Mouse (Mus musculus) stomach, embryonic 14.5 days (tissue): Measurements from ENCODE around the gene Tgfb2. TPM values are rescaled to one million over a fixed set of nuclear protein-coding genes. Genes with fewer than 3 reads are reported as not detected.

Experiments
- ATAC-seq: fragments of 200-750 bp; cut with Nextera tagmentation; 2 replicates; pipeline ENCODE4 v1.8.0; 2017; ENCODE audit warnings: low read depth, moderate TSS enrichment; ENCODE audit not compliant: insufficient number of reproducible peaks, insufficient read depth, low FRiP score
- H3K27ac ChIP-seq: fragments of 300-500 bp; sonication (generic); 2 replicates; pipeline ENCODE4 v1.5.1; 2014; ENCODE audit warnings: mild to moderate bottlenecking, low read length, moderate library complexity, mixed read lengths
- H3K27me3 ChIP-seq: fragments of 300-500 bp; sonication (generic); 2 replicates; pipeline ENCODE4 v1.6.1; 2014; ENCODE audit warnings: low read length, control low read depth, mixed read lengths; ENCODE audit not compliant: control insufficient read depth, insufficient read depth
- H3K36me3 ChIP-seq: fragments of 300-500 bp; sonication (generic); 2 replicates; pipeline ENCODE4 v1.6.1; 2014; ENCODE audit warnings: mild to moderate bottlenecking, control low read depth, low read length, moderate library complexity, mixed read lengths; ENCODE audit not compliant: control insufficient read depth, insufficient read depth
- H3K4me1 ChIP-seq: fragments of 300-500 bp; sonication (generic); 2 replicates; pipeline ENCODE4 v1.6.1; 2014; ENCODE audit warnings: low read length, control low read depth, mixed read lengths; ENCODE audit not compliant: control insufficient read depth, insufficient read depth
- H3K4me2 ChIP-seq: fragments of 300-500 bp; sonication (generic); replicated peaks from 2 replicates; pipeline ENCODE4 v1.6.1; 2014; ENCODE audit warnings: low read depth, low read length, control low read depth
- H3K4me3 ChIP-seq: fragments of 300-500 bp; sonication (generic); 2 replicates; pipeline ENCODE4 v1.5.1; 2014; ENCODE audit warnings: low read depth, low read length, control low read depth
- H3K9ac ChIP-seq: fragments of 300-500 bp; sonication (generic); replicated peaks from 2 replicates; pipeline ENCODE4 v1.6.1; 2014; ENCODE audit warnings: low read depth, mild to moderate bottlenecking, control low read depth, low read length, moderate library complexity, mixed read lengths
- H3K9me3 ChIP-seq: fragments of 300-500 bp; sonication (generic); 2 replicates; pipeline ENCODE4 v1.6.1; 2016; ENCODE audit warnings: low read depth, low read length, control low read depth; ENCODE audit not compliant: control insufficient read depth
- WGBS: fragments of 180-500 bp; shearing (Covaris S2); extraction: QIAGEN DNeasy Blood & Tissue Kit; methylation state at CpG from one replicate; pipeline ENCODE4 v1.1.7; 2014; 5-methylcytosine and 5-hydroxymethylcytosine counted together
- polyA plus RNA-seq: library from polyadenylated mRNA; unstranded; fragments of >200 nt; fragmentation: Nextera tagmentation; extraction: Ambion mirVana; gene quantifications from 2 replicates; pipeline ENCODE4 v1.2.1, GENCODE M21; 2014

Tgfb2 gene
- polyA plus RNA-seq, 1 experiment from 2014 or later, result 37.4 TPM

GRCm38 (mm10) chr1:186627451-186627995 lies 78.3 kb downstream of the Tgfb2 start:
- Histone ChIP-seq H3K27ac (no peak overlapping the region), H3K9ac (no peak overlapping the region), H3K4me3 (no peak overlapping the region), H3K27me3 (no peaks in the 10 kb centered on the region), H3K9me3 (no peaks in the 10 kb centered on the region), H3K4me1 (no peaks in the 10 kb centered on the region), H3K4me2 (no peak overlapping the region), H3K36me3 (no peaks in the 10 kb centered on the region; the same call in 1 of the 2 replicates)
- no peak for ATAC-seq
- 84% methylated on average over 7 of the region's 7 CpGs for WGBS

GRCm38 (mm10) chr1:186624474-186624873 lies 81.3 kb downstream of the Tgfb2 start:
- no peak overlapping the region for H3K4me2 ChIP-seq
- no peaks in the 10 kb centered on the region for H3K27me3 ChIP-seq
- no peak for ATAC-seq
- no peak overlapping the region for H3K4me3 ChIP-seq
- H3K27ac ChIP-seq, result no peak overlapping the region
- H3K9ac ChIP-seq, result no peak overlapping the region
- no peaks in the 10 kb centered on the region for H3K9me3 ChIP-seq
- WGBS, result 85% methylated on average over 5 of the region's 5 CpGs
- H3K36me3 ChIP-seq, result no peaks in the 10 kb centered on the region; the same call in 1 of the 2 replicates
- no peaks in the 10 kb centered on the region for H3K4me1 ChIP-seq

- no peaks in the 10 kb centered on the region for H3K4me1 ChIP-seq
- no peaks in the 10 kb centered on the region for H3K9me3 ChIP-seq
- no peak overlapping the region for H3K9ac ChIP-seq
- H3K27me3 ChIP-seq, result no peaks in the 10 kb centered on the region
- no peaks in the 10 kb centered on the region for H3K36me3 ChIP-seq
- no peak for ATAC-seq
- no peak overlapping the region for H3K4me2 ChIP-seq
- no peak overlapping the region for H3K4me3 ChIP-seq
- whole genome bisulfite sequencing, result 98% methylated on average over 3 of the region's 3 CpGs
- no peak overlapping the region for H3K27ac ChIP-seq
Measured at GRCm38 (mm10) chr1:186621812-186622211, 84.0 kb downstream of the Tgfb2 start.

- H3K9me3 ChIP-seq, result no peaks in the 10 kb centered on the region
- WGBS, result 79% methylated on average over 6 of the region's 6 CpGs
- no peak overlapping the region for H3K9ac ChIP-seq
- no peak overlapping the region for H3K4me2 ChIP-seq
- no peak overlapping the region for H3K4me3 ChIP-seq
- no peak for ATAC-seq
- H3K27ac ChIP-seq, result no peak overlapping the region
- H3K36me3 ChIP-seq, result no peaks in the 10 kb centered on the region
- no peaks in the 10 kb centered on the region for H3K27me3 ChIP-seq
- H3K4me1 ChIP-seq, result no peaks in the 10 kb centered on the region
Measured at GRCm38 (mm10) chr1:186618285-186618684, 87.5 kb downstream of the Tgfb2 start.

GRCm38 (mm10) chr1:186611371-186611770 lies 94.4 kb downstream of the Tgfb2 start:
- no peak for ATAC-seq
- Histone ChIP-seq H3K27me3 (no peaks in the 10 kb centered on the region), H3K9me3 (no peaks in the 10 kb centered on the region), H3K36me3 (no peaks in the 10 kb centered on the region), H3K4me2 (no peak overlapping the region), H3K4me1 (0 out of 2 replicates have a peak, but pooled peaks cover 12% of the 10 kb centered on the region), H3K9ac (no peak overlapping the region), H3K27ac (no peak overlapping the region), H3K4me3 (no peak overlapping the region)
- whole genome bisulfite sequencing, result 80% methylated on average over 2 of the region's 2 CpGs

GRCm38 (mm10) chr1:186610481-186610880 lies 95.3 kb downstream of the Tgfb2 start:
- ATAC-seq, result no peak
- H3K9me3 ChIP-seq, result no peaks in the 10 kb centered on the region
- H3K4me2 ChIP-seq, result no peak overlapping the region
- 85% methylated on average over 5 of the region's 5 CpGs for WGBS
- no peaks in the 10 kb centered on the region for H3K36me3 ChIP-seq
- 0 out of 2 replicates have a peak, but pooled peaks cover 12% of the 10 kb centered on the region for H3K4me1 ChIP-seq
- H3K27me3 ChIP-seq, result no peaks in the 10 kb centered on the region
- peak overlapping the region; percentile 55 for H3K27ac ChIP-seq
- no peak overlapping the region for H3K9ac ChIP-seq
- H3K4me3 ChIP-seq, result no peak overlapping the region

GRCm38 (mm10) chr1:186609793-186610233 lies 96.0 kb downstream of the Tgfb2 start:
- Histone ChIP-seq H3K27me3 (no peaks in the 10 kb centered on the region), H3K9me3 (no peaks in the 10 kb centered on the region), H3K4me1 (0 out of 2 replicates have a peak, but pooled peaks cover 12% of the 10 kb centered on the region), H3K9ac (no peak overlapping the region), H3K36me3 (no peaks in the 10 kb centered on the region), H3K27ac (peak overlapping the region; percentile 55), H3K4me2 (peak overlapping the region; percentile 28; the same call in 1 of the 2 replicates), H3K4me3 (no peak overlapping the region)
- 8% methylated on average over 9 of the region's 10 CpGs for WGBS
- peak; percentile 33; the same call in 1 of the 2 replicates for ATAC-seq

GRCm38 (mm10) chr1:186608116-186608515 lies 97.7 kb downstream of the Tgfb2 start:
- Histone ChIP-seq H3K4me1 (0 out of 2 replicates have a peak, but pooled peaks cover 12% of the 10 kb centered on the region), H3K9me3 (no peaks in the 10 kb centered on the region), H3K9ac (no peak overlapping the region), H3K36me3 (no peaks in the 10 kb centered on the region), H3K27me3 (no peaks in the 10 kb centered on the region), H3K4me2 (no peak overlapping the region), H3K27ac (no peak overlapping the region), H3K4me3 (no peak overlapping the region)
- ATAC-seq, result no peak
- 90% methylated on average over 3 of the region's 3 CpGs for WGBS

- 56% methylated on average over 2 of the region's 2 CpGs for WGBS
Measured at GRCm38 (mm10) chr1:186605635-186606034, 100.2 kb downstream of the Tgfb2 start.

More at GRCm38 (mm10) chr1:186605635-186606034, 100.2 kb downstream of the Tgfb2 start:
- Histone ChIP-seq H3K4me1 (0 out of 2 replicates have a peak, but pooled peaks cover 12% of the 10 kb centered on the region), H3K9ac (no peak overlapping the region), H3K36me3 (no peaks in the 10 kb centered on the region), H3K4me2 (no peak overlapping the region), H3K27ac (no peak overlapping the region), H3K4me3 (no peak overlapping the region), H3K9me3 (no peaks in the 10 kb centered on the region), H3K27me3 (no peaks in the 10 kb centered on the region)
- ATAC-seq, result no peak
